Mouse (Mus musculus) adrenal gland, postnatal 14 days (tissue): ENCODE data around the gene Sirt1. TPM values are rescaled to one million over a fixed set of nuclear protein-coding genes. Genes with fewer than 3 reads are reported as not detected.

Experiments
- DNase-seq: peaks from one replicate; pipeline ENCODE4 v3.0.0; 2021; ENCODE audit warnings: mixed read lengths
- total RNA-seq: library from RNA; stranded (reverse); gene quantifications from 2 replicates; pipeline ENCODE4 v1.2.3, GENCODE M21; 2021

The Sirt1 gene
- total RNA-seq, 1 experiment from 2014 or later: 17.7 TPM

DNA sequence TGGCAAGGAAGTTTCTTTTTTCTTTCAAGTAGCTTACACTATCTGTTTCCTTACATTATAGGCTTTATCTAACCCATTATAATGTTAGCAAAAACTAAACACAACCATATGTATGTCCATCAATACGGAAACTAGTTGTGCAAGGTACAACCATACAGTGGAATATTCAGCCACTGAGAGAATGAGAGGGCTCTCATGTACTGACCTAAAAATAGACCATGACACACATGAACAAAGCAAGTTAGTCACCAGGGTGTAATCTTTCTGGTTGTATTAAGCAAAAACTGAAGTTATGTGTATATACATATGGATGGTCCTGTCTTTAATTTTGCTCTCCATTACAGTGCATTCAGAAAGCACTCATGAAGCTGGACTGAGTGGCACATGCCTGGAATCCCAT is 54.4 kb downstream of the Sirt1 start:
- no peak for DNase-seq

DNA sequence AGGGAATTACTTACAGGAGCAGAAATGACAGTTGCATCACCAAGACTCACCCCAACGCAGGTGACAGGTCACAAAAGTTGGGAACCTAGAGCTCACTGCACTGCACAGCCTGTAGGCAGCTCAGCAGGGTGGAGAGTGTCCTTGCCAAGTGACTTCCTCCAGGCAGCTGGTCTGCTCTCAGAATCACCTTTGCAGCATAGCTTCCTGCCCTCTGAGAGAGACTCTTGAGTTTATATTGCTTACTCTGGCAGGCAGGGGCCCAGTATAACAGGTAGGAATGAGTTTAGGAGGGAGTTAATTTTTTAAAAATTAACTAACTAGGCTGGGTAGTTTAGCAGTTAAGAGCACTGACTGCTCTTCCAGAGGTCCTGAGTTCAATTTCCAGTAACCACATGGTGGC is 67.8 kb downstream of the Sirt1 start:
- no peak for DNase-seq

DNA sequence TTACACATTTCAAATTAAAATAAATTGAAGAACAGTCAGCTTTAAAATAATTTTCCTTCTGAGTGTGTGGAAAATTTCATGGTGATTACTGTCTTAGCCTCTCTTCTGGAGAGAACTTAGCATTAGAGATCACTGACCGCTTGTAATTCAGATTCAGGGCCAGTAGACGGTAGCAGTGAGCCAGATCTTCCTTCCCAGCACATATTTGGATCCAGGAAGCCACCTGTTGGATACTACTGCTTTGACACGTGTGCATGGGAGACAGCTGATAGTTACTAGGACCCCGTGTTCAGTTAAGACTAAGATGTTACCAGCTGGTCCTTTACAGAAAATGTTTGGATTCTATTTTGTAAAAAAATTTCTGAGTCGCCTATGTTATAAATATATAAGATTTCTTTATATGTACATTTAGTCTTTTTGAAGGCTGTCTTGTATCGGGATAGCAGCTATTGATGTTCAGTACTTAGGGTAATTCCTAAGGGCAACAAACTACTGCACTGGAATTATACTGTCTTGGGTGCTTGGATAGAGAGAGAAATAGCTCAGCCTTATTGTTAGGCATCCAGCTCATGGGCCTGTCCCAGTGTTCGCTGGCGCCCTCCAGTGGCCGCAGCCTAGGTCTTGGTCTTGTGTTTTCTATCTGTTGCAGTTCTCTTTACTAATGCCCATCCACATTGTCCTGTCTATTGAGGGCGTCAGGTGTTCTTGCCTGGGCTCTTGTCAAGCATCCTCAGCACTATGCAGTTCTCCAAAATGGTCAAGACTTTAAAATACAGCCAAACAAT is 72.7 kb downstream of the Sirt1 start:
- DNase-seq: peak; percentile 92

DNA sequence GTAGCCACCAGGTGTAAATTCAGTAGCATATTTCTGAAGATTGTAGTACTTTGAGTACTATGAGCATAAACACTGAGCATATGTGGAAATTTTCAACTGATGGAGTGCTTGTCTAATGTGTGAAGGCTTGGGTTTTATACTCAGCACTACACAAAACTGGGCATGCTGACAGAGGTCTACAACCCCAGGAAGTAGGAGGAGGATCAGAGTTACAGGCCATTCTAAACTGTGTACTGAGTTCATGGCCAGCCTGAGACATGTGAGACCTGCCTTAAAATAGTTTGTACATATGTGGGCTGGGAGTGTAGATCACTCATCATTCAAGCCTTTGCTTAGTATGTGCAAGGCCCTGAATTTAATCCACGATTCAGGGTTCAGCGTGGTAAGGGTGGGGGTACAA is 79.1 kb downstream of the Sirt1 start:
- no peak for DNase-seq

DNA sequence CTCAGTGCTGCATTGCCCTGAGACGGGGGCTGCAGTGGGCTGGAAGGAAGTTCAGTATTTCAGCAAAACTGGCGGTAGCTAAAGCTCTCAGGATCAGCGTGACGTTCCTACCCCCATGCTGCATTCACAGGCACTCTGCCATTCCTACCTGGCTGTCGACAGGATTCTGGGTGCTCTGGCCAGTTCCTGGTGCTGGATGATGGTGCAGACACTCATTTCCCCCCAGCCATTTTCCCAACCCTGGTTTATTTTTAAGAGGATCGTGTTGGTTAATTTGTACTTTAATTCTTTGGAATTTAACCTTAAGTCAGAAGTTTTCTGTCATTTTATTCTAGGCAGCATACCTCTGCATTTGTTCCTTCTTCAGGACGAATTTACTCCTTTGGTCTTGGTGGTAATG is 98.7 kb downstream of the Sirt1 start:
- DNase-seq: no peak

- DNase-seq: no peak
Measured at GRCm38 (mm10) chr10:63282417-63282816, 99.1 kb downstream of the Sirt1 start.

DNA sequence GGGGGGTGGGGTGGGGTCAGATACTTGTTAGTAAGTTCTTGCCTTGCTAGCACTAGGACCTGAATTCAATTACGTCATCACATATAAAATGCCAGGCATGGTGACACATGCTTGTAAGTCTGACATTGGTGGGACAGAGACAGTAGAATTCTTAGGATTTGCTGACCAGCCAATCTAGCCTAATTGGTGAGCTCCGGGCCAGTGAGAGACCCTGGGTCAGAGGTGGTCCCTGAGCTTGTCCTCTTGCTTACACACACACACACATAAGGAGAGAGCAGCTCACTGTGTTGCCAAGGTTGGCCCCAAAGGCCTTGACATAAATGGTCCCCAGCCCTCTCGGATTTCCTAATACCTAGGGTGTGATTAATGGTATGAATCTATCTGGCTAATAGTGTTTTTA is 101.7 kb downstream of the Sirt1 start:
- DNase-seq: peak; percentile 29

GRCm38 (mm10) chr10:63277010-63277409 is 104.5 kb downstream of the Sirt1 start:
- no peak for DNase-seq

GRCm38 (mm10) chr10:63272868-63273267 is 108.6 kb downstream of the Sirt1 start:
- DNase-seq: no peak

DNA sequence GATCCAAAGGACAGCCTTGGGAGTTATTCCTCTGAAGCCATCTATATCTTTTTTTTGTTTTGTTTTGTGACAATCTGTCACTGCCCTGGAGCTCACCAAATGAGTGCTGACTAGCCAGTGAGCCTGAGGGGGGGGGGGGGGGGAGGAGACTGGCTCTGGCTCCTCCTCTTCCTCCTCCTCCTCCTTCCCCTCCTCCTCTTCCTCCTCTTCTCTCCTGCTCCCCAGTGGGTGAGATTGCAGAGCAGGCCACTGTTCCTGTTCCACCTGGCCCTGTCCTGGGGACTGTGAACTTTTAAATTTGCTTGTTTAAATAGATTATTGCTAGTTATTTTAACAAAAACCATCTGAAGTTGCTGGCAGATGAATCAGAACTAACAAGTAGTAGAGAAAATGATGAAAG is 109.1 kb downstream of the Sirt1 start:
- DNase-seq: no peak

Other genes with a start within 250 kb of the Sirt1 start
- gene Mypn, start 177.8 kb downstream of the Sirt1 start, total RNA-seq: 0.56 and 0.59 TPM in 2 replicates
- gene Herc4, start 137.9 kb downstream of the Sirt1 start, total RNA-seq: 114 and 129 TPM in 2 replicates
- 11.9 and 16.0 TPM in 2 replicates for gene Dnajc12, start 739 bp upstream of the Sirt1 start, total RNA-seq
- gene Gm7075, start 40.1 kb upstream of the Sirt1 start, total RNA-seq: not detected in 2 replicates
- gene Ctnna3, start 48.4 kb upstream of the Sirt1 start, total RNA-seq: 1.3 and 1.4 TPM in 2 replicates